Mouse (Mus musculus): ENCODE data around the gene Gm21887. TPM values are rescaled to one million over a fixed set of nuclear protein-coding genes. Genes with fewer than 3 reads are reported as not detected.
"Not testable (repeated sequence)": the region's sequence is repeated elsewhere in the genome, so short reads cannot be mapped to it uniquely, and the experiment has no call there.

Gm21887 gene
- polyA plus RNA-seq, 1 experiment from 2014 or later = 321 TPM

- not testable (repeated sequence) for H3K9ac ChIP-seq (ENCODE audit: low read length); H3K4me2 ChIP-seq (ENCODE audit: low read depth, low read length, severe bottlenecking); H3K27ac ChIP-seq (ENCODE audit: low read depth, low read length); ATAC-seq (replicated peaks; ENCODE audit: low FRiP score); H3K27me3 ChIP-seq (ENCODE audit: control insufficient read depth, insufficient read depth, low read length); H3K4me1 ChIP-seq (replicated peaks; ENCODE audit: control insufficient read depth, insufficient read depth, low read length); DNase-seq (ENCODE audit: low spot score); H3K4me3 ChIP-seq (ENCODE audit: low read depth, low read length)
- 100% methylated on average over 1 of the region's 10 CpGs for WGBS
- Histone ChIP-seq H3K9me3 (ENCODE audit: control insufficient read depth, low read length) (peaks cover 26% of the 10 kb centered on the region), H3K36me3 (ENCODE audit: control insufficient read depth, insufficient read depth, low read length) (peaks cover 10% of the 10 kb centered on the region)
Measured at GRCm38 (mm10) chrX:170011529-170011879, 2.0 kb downstream of the Gm21887 start.

- not testable (repeated sequence) for H3K27me3 ChIP-seq (ENCODE audit: control insufficient read depth, insufficient read depth, low read length); ATAC-seq (replicated peaks; ENCODE audit: low FRiP score); H3K4me2 ChIP-seq (ENCODE audit: low read depth, low read length, severe bottlenecking); DNase-seq (ENCODE audit: low spot score); H3K4me3 ChIP-seq (ENCODE audit: low read depth, low read length); H3K4me1 ChIP-seq (replicated peaks; ENCODE audit: control insufficient read depth, insufficient read depth, low read length); H3K27ac ChIP-seq (ENCODE audit: low read depth, low read length); H3K9ac ChIP-seq (ENCODE audit: low read length)
- 100% methylated on average over 2 of the region's 13 CpGs for WGBS
- Histone ChIP-seq H3K9me3 (ENCODE audit: control insufficient read depth, low read length) (peaks cover 27% of the 10 kb centered on the region), H3K36me3 (ENCODE audit: control insufficient read depth, insufficient read depth, low read length) (peaks cover 17% of the 10 kb centered on the region)
Measured at GRCm38 (mm10) chrX:170013421-170013820, 4.0 kb downstream of the Gm21887 start.

DNA sequence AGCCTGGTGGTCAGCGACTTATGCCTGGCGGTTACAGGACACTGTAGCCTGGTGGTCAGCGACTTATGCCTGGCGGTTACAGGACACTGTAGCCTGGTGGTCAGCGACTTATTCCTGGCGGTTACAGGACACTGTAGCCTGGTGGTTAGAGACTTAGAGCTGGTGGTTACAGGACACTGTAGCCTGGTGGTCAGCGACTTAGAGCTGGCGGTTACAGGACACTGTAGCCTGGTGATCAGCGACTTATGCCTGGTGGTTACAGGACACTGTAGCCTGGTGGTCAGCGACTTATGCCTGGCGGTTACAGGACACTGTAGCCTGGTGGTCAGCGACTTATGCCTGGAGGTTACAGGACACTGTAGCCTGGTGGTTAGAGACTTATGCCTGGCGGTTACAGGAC lies 4.6 kb downstream of the Gm21887 start:
- 85% methylated on average over 4 of the region's 13 CpGs for WGBS
- peaks cover 29% of the 10 kb centered on the region for H3K9me3 ChIP-seq (ENCODE audit: control insufficient read depth, low read length)
- H3K4me2 ChIP-seq (ENCODE audit: low read depth, low read length, severe bottlenecking); H3K9ac ChIP-seq (ENCODE audit: low read length); ATAC-seq (replicated peaks; ENCODE audit: low FRiP score); H3K4me3 ChIP-seq (ENCODE audit: low read depth, low read length); DNase-seq (ENCODE audit: low spot score); H3K27ac ChIP-seq (ENCODE audit: low read depth, low read length); H3K4me1 ChIP-seq (replicated peaks; ENCODE audit: control insufficient read depth, insufficient read depth, low read length); H3K27me3 ChIP-seq (ENCODE audit: control insufficient read depth, insufficient read depth, low read length): not testable (repeated sequence)
- H3K36me3 ChIP-seq (ENCODE audit: control insufficient read depth, insufficient read depth, low read length) = peaks cover 24% of the 10 kb centered on the region

- not testable (repeated sequence) for H3K4me3 ChIP-seq (ENCODE audit: low read depth, low read length); ATAC-seq (replicated peaks; ENCODE audit: low FRiP score); H3K9ac ChIP-seq (ENCODE audit: low read length); H3K4me1 ChIP-seq (replicated peaks; ENCODE audit: control insufficient read depth, insufficient read depth, low read length); H3K27ac ChIP-seq (ENCODE audit: low read depth, low read length); H3K4me2 ChIP-seq (ENCODE audit: low read depth, low read length, severe bottlenecking); DNase-seq (ENCODE audit: low spot score); H3K27me3 ChIP-seq (ENCODE audit: control insufficient read depth, insufficient read depth, low read length)
- Histone ChIP-seq H3K9me3 (ENCODE audit: control insufficient read depth, low read length) (peaks cover 25% of the 10 kb centered on the region), H3K36me3 (ENCODE audit: control insufficient read depth, insufficient read depth, low read length) (peaks cover 31% of the 10 kb centered on the region)
- WGBS = 89% methylated on average over 10 of the region's 12 CpGs
Measured at GRCm38 (mm10) chrX:170015883-170016282, 6.4 kb downstream of the Gm21887 start.

DNA sequence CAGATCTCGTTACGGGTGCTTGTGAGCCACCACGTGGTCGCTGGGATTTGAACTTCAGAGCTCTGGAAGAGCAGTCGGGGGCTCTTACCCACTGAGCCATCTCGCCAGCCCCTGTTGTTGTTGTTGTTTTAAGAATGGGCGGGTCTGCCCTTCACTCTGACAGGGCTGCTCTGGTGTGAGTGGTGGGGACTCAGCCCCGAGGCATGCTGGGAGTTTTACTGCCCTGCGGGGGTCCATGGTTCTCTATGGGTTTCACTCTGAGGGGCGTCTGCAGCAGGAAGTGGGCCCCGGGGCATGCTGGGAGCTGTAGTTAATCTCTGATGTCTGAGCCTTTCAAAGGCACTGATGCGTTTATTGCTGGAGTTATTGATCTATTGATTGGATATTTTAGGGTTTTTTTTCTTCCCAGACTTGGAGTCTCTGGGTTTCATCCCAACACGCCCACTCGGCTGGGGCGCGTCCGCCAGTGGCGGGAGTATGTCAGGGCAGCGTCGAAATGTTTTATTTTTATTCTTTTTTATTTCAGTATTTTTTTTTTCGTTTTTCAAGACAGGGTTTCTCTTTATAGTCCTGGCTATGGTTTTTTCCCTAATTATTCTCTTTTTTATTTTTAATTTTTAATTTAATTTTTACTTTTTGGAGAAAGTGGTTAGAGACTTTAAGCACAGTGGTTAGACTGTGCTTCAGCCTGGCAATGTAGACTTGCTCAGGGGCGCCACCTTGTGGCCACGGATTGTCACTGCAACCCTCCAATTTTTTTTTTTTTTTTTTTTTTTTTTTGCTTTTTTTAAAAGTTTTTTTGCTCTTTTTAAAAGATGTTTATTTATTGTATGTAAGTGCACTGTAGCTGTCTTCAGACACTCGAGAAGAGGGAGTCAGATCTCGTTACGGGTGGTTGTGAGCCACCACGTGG lies 8.1 kb downstream of the Gm21887 start:
- peaks cover 26% of the 10 kb centered on the region; the same call in 1 of the 2 replicates for H3K36me3 ChIP-seq (ENCODE audit: control insufficient read depth, insufficient read depth, low read length)
- WGBS = 54% methylated on average over 27 of the region's 27 CpGs

GRCm38 (mm10) chrX:170018571-170019218 lies 9.2 kb downstream of the Gm21887 start:
- H3K4me2 ChIP-seq (ENCODE audit: low read depth, low read length, severe bottlenecking); H3K27ac ChIP-seq (ENCODE audit: low read depth, low read length); H3K9ac ChIP-seq (ENCODE audit: low read length); H3K27me3 ChIP-seq (ENCODE audit: control insufficient read depth, insufficient read depth, low read length); H3K4me3 ChIP-seq (ENCODE audit: low read depth, low read length); H3K4me1 ChIP-seq (replicated peaks; ENCODE audit: control insufficient read depth, insufficient read depth, low read length): not testable (repeated sequence)
- ATAC-seq (replicated peaks; ENCODE audit: low FRiP score) (peak; percentile 77), DNase-seq (ENCODE audit: low spot score) (peak; percentile 90)
- Histone ChIP-seq H3K9me3 (ENCODE audit: control insufficient read depth, low read length) (peaks cover 22% of the 10 kb centered on the region), H3K36me3 (ENCODE audit: control insufficient read depth, insufficient read depth, low read length) (peaks cover 26% of the 10 kb centered on the region; the same call in 1 of the 2 replicates)
- WGBS = 87% methylated on average over 66 of the region's 66 CpGs

More for the DNA sequence above, 8.1 kb downstream of the Gm21887 start:
- not testable (repeated sequence) for H3K4me1 ChIP-seq (replicated peaks; ENCODE audit: control insufficient read depth, insufficient read depth, low read length); H3K4me3 ChIP-seq (ENCODE audit: low read depth, low read length); H3K9ac ChIP-seq (ENCODE audit: low read length); H3K4me2 ChIP-seq (ENCODE audit: low read depth, low read length, severe bottlenecking); H3K27me3 ChIP-seq (ENCODE audit: control insufficient read depth, insufficient read depth, low read length)
- peak; percentile 94 for DNase-seq (ENCODE audit: low spot score)
- peaks cover 22% of the 10 kb centered on the region for H3K9me3 ChIP-seq (ENCODE audit: control insufficient read depth, low read length)
- H3K27ac ChIP-seq (ENCODE audit: low read depth, low read length) = peak overlapping the region; percentile 7
- ATAC-seq (replicated peaks; ENCODE audit: low FRiP score) = peak; percentile 90

GRCm38 (mm10) chrX:170019219-170019953 lies 9.9 kb downstream of the Gm21887 start:
- H3K27ac ChIP-seq (ENCODE audit: low read depth, low read length) = not testable (repeated sequence)

GRCm38 (mm10) chrX:170019954-170020689 lies 10.7 kb downstream of the Gm21887 start:
- H3K27ac ChIP-seq (ENCODE audit: low read depth, low read length) = peak overlapping the region; percentile 19; the same call in 1 of the 2 replicates
- peaks cover 22% of the 10 kb centered on the region for H3K9me3 ChIP-seq (ENCODE audit: control insufficient read depth, low read length)
- H3K4me1 ChIP-seq (replicated peaks; ENCODE audit: control insufficient read depth, insufficient read depth, low read length); H3K4me3 ChIP-seq (ENCODE audit: low read depth, low read length); H3K9ac ChIP-seq (ENCODE audit: low read length); H3K4me2 ChIP-seq (ENCODE audit: low read depth, low read length, severe bottlenecking); H3K27me3 ChIP-seq (ENCODE audit: control insufficient read depth, insufficient read depth, low read length); ATAC-seq (replicated peaks; ENCODE audit: low FRiP score): not testable (repeated sequence)
- peaks cover 26% of the 10 kb centered on the region; the same call in 1 of the 2 replicates for H3K36me3 ChIP-seq (ENCODE audit: control insufficient read depth, insufficient read depth, low read length)
- 56% methylated on average over 14 of the region's 14 CpGs for WGBS
- DNase-seq (ENCODE audit: low spot score) = peak; percentile 60

More at GRCm38 (mm10) chrX:170019219-170019953, 9.9 kb downstream of the Gm21887 start:
- DNase-seq (ENCODE audit: low spot score) (peak; percentile 84), ATAC-seq (replicated peaks; ENCODE audit: low FRiP score) (peak; percentile 48)
- not testable (repeated sequence) for H3K9ac ChIP-seq (ENCODE audit: low read length); H3K4me1 ChIP-seq (replicated peaks; ENCODE audit: control insufficient read depth, insufficient read depth, low read length); H3K4me3 ChIP-seq (ENCODE audit: low read depth, low read length); H3K27me3 ChIP-seq (ENCODE audit: control insufficient read depth, insufficient read depth, low read length); H3K4me2 ChIP-seq (ENCODE audit: low read depth, low read length, severe bottlenecking)
- peaks cover 22% of the 10 kb centered on the region for H3K9me3 ChIP-seq (ENCODE audit: control insufficient read depth, low read length)
- 85% methylated on average over 30 of the region's 30 CpGs for WGBS
- peaks cover 26% of the 10 kb centered on the region; the same call in 1 of the 2 replicates for H3K36me3 ChIP-seq (ENCODE audit: control insufficient read depth, insufficient read depth, low read length)

All from forebrain, embryonic 11.5 days (tissue).